Mouse (Mus musculus) liver, adult 2 months (tissue): ENCODE measurements around the gene Ldb2. TPM values are rescaled to one million over a fixed set of nuclear protein-coding genes. Genes with fewer than 3 reads are reported as not detected.

ENCODE experiments used
- DNase-seq: peaks from one replicate; pipeline ENCODE4 v3.0.0-alpha.2; 2011; ENCODE audit warnings: low read depth, low spot score; ENCODE audit errors: extremely low read depth
- H3K27ac ChIP-seq: fragments of 200-500 bp; replicated peaks from 2 replicates; pipeline ENCODE4 v1.5.1; 2012; ENCODE audit warnings: low read depth, mild to moderate bottlenecking, control low read depth, inconsistent platforms, low read length; ENCODE audit not compliant: insufficient read depth
- H3K27me3 ChIP-seq: fragments of 200-500 bp; 2 replicates; pipeline ENCODE4 v1.6.1; 2012; ENCODE audit warnings: mild to moderate bottlenecking, moderate library complexity, low read length, inconsistent platforms; ENCODE audit not compliant: control insufficient read depth, insufficient read depth
- H3K36me3 ChIP-seq: fragments of 200-500 bp; 2 replicates; pipeline ENCODE4 v1.6.1; 2012; ENCODE audit warnings: low read length, inconsistent platforms; ENCODE audit not compliant: control insufficient read depth, insufficient read depth
- H3K4me1 ChIP-seq: fragments of 200-500 bp; 2 replicates; pipeline ENCODE4 v1.6.1; 2011; ENCODE audit warnings: low read length; ENCODE audit not compliant: control insufficient read depth, insufficient read depth
- H3K4me3 ChIP-seq: fragments of 200-500 bp; 2 replicates; pipeline ENCODE4 v1.5.1; 2011; ENCODE audit warnings: low read depth, mild to moderate bottlenecking, control low read depth, low read length, moderate library complexity; ENCODE audit not compliant: insufficient read depth
- H3K79me2 ChIP-seq: fragments of 200-500 bp; 2 replicates; pipeline ENCODE4 v1.6.1; 2012; ENCODE audit warnings: inconsistent platforms, mild to moderate bottlenecking, low read length, moderate library complexity; ENCODE audit not compliant: control insufficient read depth, insufficient read depth
- H3K9ac ChIP-seq: fragments of 200-500 bp; 2 replicates; pipeline ENCODE4 v1.6.1; 2012; ENCODE audit warnings: low read depth, mild to moderate bottlenecking, control low read depth, inconsistent platforms, low read length
- CTCF ChIP-seq: fragments of 200-500 bp; IDR thresholded peaks from 2 replicates; pipeline ENCODE4 v1.5.1; 2011; ENCODE audit warnings: low read depth, low read length, control low read depth
- POLR2A ChIP-seq: fragments of 200-500 bp; IDR thresholded peaks from 2 replicates; pipeline ENCODE4 v1.6.1; 2011; ENCODE audit warnings: low read length, control low read depth; ENCODE audit not compliant: insufficient read depth; ENCODE audit errors: extremely low read depth
- WGBS: fragments of 180-500 bp; shearing (Covaris S2); methylation state at CpG from one replicate; pipeline ENCODE4 v1.1.7; 2018; 5-methylcytosine and 5-hydroxymethylcytosine counted together
- polyA plus RNA-seq: library from polyadenylated mRNA; depleted of rRNA; stranded (reverse); fragments of >200 nt; gene quantifications from 2 replicates; pipeline ENCODE4 v1.2.3, GENCODE M21; 2012
- total RNA-seq: library from RNA; depleted of rRNA; stranded (reverse); fragments of >200 nt; gene quantifications from 2 replicates; pipeline ENCODE4 v1.2.3, GENCODE M21; 2014

Gene Ldb2
- total and polyA plus RNA-seq, 2 experiments, result 5.6 to 6.4 TPM

DNA sequence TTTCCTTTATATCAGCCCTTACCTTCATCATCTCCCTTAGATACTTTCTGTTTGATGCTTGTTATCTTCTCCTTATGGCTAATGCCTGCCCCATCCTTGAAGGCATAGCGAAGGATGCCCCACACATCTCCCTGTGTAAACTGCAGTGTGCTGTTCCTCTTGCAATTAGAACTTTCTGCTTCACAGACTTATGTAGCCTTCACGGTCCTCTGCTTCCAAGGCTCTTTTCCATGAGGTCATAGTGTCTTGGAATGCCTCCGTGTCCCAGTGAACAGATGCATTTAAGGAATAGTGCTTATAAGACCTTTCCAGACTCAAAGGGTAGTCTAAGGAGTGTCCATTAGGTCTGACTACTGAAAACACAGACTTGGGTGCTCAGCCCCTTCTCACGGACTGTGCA is 318.1 kb downstream of the Ldb2 start:
- DNase-seq, result no peak
- Histone ChIP-seq H3K9ac (no peak overlapping the region), H3K4me3 (no peak overlapping the region), H3K79me2 (no peaks in the 10 kb centered on the region), H3K27ac (no peak overlapping the region), H3K36me3 (no peaks in the 10 kb centered on the region), H3K27me3 (0 out of 2 replicates have a peak, but pooled peaks cover 4% of the 10 kb centered on the region), H3K4me1 (no peaks in the 10 kb centered on the region)
- 84% methylated on average over 4 of the region's 4 CpGs for WGBS
- TF ChIP-seq CTCF (no peak), POLR2A (no peak)

DNA sequence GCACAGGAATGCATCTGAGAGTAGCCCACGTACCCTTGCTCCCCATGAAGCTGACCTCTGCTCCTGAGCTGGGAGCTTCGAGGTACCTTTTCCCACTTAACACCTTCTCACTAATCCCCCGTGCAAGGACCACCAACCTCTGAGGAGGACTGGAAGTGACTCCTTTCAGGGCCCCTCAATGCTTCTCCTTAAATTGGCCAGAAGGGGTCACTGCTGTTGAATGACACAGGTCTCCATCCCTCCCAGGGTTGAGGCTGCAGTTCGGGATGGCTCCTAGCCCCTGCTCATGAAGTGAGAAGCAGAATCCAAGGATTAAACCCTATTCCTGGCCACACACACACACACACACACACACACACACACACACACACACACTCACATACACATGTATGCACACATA is 323.1 kb downstream of the Ldb2 start:
- TF ChIP-seq CTCF (no peak), POLR2A (no peak)
- Histone ChIP-seq H3K4me1 (no peaks in the 10 kb centered on the region), H3K4me3 (no peak overlapping the region), H3K27me3 (0 out of 2 replicates have a peak, but pooled peaks cover 2% of the 10 kb centered on the region), H3K9ac (no peak overlapping the region), H3K27ac (no peak overlapping the region), H3K36me3 (no peaks in the 10 kb centered on the region), H3K79me2 (no peaks in the 10 kb centered on the region)
- no peak for DNase-seq
- WGBS, result 33% methylated on average over 4 of the region's 4 CpGs

DNA sequence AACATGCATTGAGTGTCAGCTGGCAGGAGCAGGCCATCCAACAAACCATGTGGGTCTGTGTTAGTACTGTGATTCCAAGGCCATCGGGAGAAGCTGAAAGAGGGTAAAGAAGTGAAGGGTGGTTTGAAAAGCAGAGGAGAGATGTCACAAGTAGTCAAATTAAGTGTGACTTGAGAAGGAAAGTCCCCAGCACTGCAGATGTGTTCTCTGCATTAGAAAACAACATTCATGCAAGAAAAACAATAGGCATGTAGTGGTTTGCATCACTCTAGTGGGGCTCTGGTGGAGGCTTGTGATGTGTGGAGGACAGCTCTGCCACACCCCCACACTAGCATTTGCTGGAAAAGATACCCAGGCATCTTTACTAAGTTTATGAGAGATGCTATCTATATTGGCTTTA is 323.9 kb downstream of the Ldb2 start:
- H3K79me2 ChIP-seq, result no peaks in the 10 kb centered on the region
- DNase-seq, result no peak
- 91% methylated on average over 1 of the region's 1 CpGs for WGBS
- no peak overlapping the region for H3K9ac ChIP-seq
- TF ChIP-seq CTCF (no peak), POLR2A (no peak)
- H3K36me3 ChIP-seq, result no peaks in the 10 kb centered on the region
- H3K27me3 ChIP-seq, result no peaks in the 10 kb centered on the region
- no peak overlapping the region for H3K4me3 ChIP-seq
- no peak overlapping the region for H3K27ac ChIP-seq
- no peaks in the 10 kb centered on the region for H3K4me1 ChIP-seq

DNA sequence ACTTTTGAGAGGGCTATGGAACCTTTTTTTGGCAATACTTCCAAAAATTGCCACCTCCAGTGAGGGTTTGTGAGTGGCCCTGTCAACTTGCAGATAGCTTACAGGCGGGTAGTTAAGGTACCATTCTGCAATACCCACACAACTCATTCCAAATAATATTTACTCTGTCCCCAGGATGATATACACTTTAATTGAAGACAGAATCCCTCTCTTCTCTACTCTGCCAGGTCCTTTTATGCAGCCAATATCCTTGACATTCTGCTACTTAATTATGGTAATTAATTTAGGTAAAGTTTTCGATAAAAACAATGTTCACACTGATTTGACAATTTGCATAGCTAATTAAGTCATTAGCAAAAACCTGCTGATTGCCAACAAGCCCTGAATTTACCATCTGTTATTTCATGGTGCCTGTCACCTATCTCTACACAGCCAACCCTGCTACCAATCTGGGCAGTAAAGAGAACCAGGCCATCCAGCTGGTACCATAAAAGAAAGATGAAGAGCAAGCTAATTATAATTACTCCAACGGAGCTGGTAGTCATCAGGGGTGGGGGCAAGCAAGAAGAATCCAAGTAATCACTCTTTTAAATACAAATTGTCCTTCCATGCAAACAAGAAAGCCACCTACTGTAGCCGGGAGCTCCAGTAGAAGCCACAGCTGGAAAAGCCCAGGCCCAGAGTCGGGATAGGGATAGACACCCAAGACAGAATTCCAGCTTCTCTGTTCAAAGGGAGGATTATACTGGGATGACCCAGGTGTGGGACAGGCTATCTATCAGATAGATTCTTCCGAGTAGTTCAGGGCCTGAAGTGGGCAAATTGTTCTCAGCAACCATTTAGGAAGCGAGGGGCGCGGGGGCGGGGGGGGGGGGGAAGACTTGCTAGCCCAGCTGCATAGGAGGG is 325.4 kb downstream of the Ldb2 start:
- no peaks in the 10 kb centered on the region for H3K27me3 ChIP-seq
- no peak overlapping the region for H3K9ac ChIP-seq
- H3K4me1 ChIP-seq, result no peaks in the 10 kb centered on the region
- H3K79me2 ChIP-seq, result no peaks in the 10 kb centered on the region
- no peak overlapping the region for H3K4me3 ChIP-seq
- no peaks in the 10 kb centered on the region for H3K36me3 ChIP-seq
- WGBS, result 88% methylated on average over 10 of the region's 10 CpGs
- no peak overlapping the region for H3K27ac ChIP-seq
- TF ChIP-seq CTCF (no peak), POLR2A (no peak)
- DNase-seq, result no peak

DNA sequence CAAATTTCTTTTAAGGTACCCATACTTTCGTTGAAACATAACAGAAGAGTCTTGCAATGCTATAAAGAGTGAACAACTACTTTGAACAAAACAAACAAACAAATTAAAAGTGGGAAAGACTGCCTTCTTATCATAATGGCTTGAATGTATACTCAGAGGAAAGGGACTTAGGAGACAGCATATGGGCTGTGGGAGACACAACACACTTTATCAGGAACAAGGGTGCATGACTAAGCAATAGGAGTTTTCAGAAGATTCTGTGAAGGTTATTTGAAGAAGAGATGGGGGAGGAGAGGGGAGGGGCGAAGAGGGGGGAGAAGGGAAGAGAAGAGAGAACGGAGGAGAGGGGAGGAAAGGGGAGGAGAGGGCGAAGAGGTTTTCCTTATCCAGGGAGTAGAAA is 334.2 kb downstream of the Ldb2 start:
- DNase-seq, result no peak
- WGBS, result 77% methylated on average over 4 of the region's 4 CpGs
- no peak overlapping the region for H3K27ac ChIP-seq
- no peak overlapping the region for H3K4me3 ChIP-seq
- H3K4me1 ChIP-seq, result no peaks in the 10 kb centered on the region
- no peaks in the 10 kb centered on the region for H3K79me2 ChIP-seq
- H3K27me3 ChIP-seq, result no peaks in the 10 kb centered on the region
- no peaks in the 10 kb centered on the region for H3K36me3 ChIP-seq
- no peak overlapping the region for H3K9ac ChIP-seq
- TF ChIP-seq POLR2A (no peak), CTCF (no peak)
